18 mouse cellular contexts compared by ENCODE assay signal in genomic region chr1:180934467-180935419, GRCm38 (mm10). TPM values are rescaled to one million over a fixed set of nuclear protein-coding genes. Genes with fewer than 3 reads are reported as not detected.
DNase-seq lines count a peak whose midpoint lies in the region; ATAC-seq and TF ChIP-seq lines count a peak whose summit lies in the region.
"Had no signal": no experiment of that assay in that cellular context is flagged by ENCODE, and none has a peak within 500 bp of the region (broad histone marks: within the 10 kb centered on the region; RNA-seq: fewer than 3 reads in every experiment).

Lefty1 (plus strand) TSS chr1:180935022.

- no peaks in the 10 kb centered on the region for H3K9me3 ChIP-seq in hindbrain, embryonic 12.5 days (replicated peaks)
- H3K9me3 ChIP-seq in hindbrain, embryonic 14.5 days (ENCODE audit: control insufficient read depth, low read length): no peaks in the 10 kb centered on the region
- no peaks in the 10 kb centered on the region for H3K9me3 ChIP-seq in neural tube, embryonic 11.5 days (ENCODE audit: control insufficient read depth, low read length)
- no peaks in the 10 kb centered on the region for H3K9me3 ChIP-seq in neural tube, embryonic 15.5 days (replicated peaks)
- H3K9me3 ChIP-seq: forebrain, embryonic 12.5 days; lung, embryonic 15.5 days; midbrain, embryonic 12.5 days had no signal

- H3K4me1 ChIP-seq in hindbrain, embryonic 12.5 days: peaks cover 5% of the 10 kb centered on the region; the same call in 1 of the 2 replicates
- H3K4me1 ChIP-seq in hindbrain, embryonic 14.5 days (replicated peaks; ENCODE audit: control insufficient read depth, insufficient read depth, low read length): no peaks in the 10 kb centered on the region
- no peaks in the 10 kb centered on the region; the same call in none of the 2 replicates for H3K4me1 ChIP-seq in neural tube, embryonic 11.5 days (ENCODE audit: control insufficient read depth, insufficient read depth, low read length)
- H3K4me1 ChIP-seq in neural tube, embryonic 15.5 days: 0 out of 2 replicates have a peak, but pooled peaks cover 6% of the 10 kb centered on the region
- H3K4me1 ChIP-seq: lung, embryonic 15.5 days had no signal

- H3K9ac ChIP-seq in hindbrain, embryonic 12.5 days: 0 out of 2 replicates have a peak within 1 kb of the TSS, but pooled peaks have one; percentile 23
- no peak within 1 kb of the TSS for H3K9ac ChIP-seq in hindbrain, embryonic 14.5 days
- H3K9ac ChIP-seq in neural tube, embryonic 11.5 days (ENCODE audit: low read length): peak within 1 kb of the TSS; percentile 18; the same call in 1 of the 2 replicates
- no peak within 1 kb of the TSS for H3K9ac ChIP-seq in neural tube, embryonic 15.5 days (replicated peaks)
- H3K9ac ChIP-seq: forebrain, embryonic 12.5 days; lung, embryonic 15.5 days; midbrain, embryonic 12.5 days had no signal

- H3K27me3 ChIP-seq in hindbrain, embryonic 12.5 days: peaks cover 59% of the 10 kb centered on the region
- peaks cover 55% of the 10 kb centered on the region for H3K27me3 ChIP-seq in hindbrain, embryonic 14.5 days (ENCODE audit: control insufficient read depth, insufficient read depth, low read length)
- H3K27me3 ChIP-seq in neural tube, embryonic 11.5 days (ENCODE audit: control insufficient read depth, insufficient read depth, low read length): peaks cover 36% of the 10 kb centered on the region
- H3K27me3 ChIP-seq in neural tube, embryonic 15.5 days (replicated peaks): peaks cover 42% of the 10 kb centered on the region
- H3K27me3 ChIP-seq in myocyte (ENCODE audit: control insufficient read depth, insufficient read depth, insufficient read length): no peaks in the 10 kb centered on the region

- H3K36me3 ChIP-seq in hindbrain, embryonic 12.5 days: no peaks in the 10 kb centered on the region
- H3K36me3 ChIP-seq in hindbrain, embryonic 14.5 days (replicated peaks; ENCODE audit: control insufficient read depth, insufficient read depth): no peaks in the 10 kb centered on the region
- no peaks in the 10 kb centered on the region for H3K36me3 ChIP-seq in neural tube, embryonic 11.5 days (ENCODE audit: control insufficient read depth, insufficient read depth, low read length)
- H3K36me3 ChIP-seq in neural tube, embryonic 15.5 days: no peaks in the 10 kb centered on the region
- H3K36me3 ChIP-seq in myocyte (ENCODE audit: control insufficient read depth, insufficient read depth): no peaks in the 10 kb centered on the region
- H3K36me3 ChIP-seq: forebrain, embryonic 12.5 days; lung, embryonic 15.5 days; midbrain, embryonic 12.5 days had no signal

- no peak within 1 kb of the TSS for H3ac ChIP-seq in myocyte (ENCODE audit: control insufficient read depth, insufficient read length)

- ATAC-seq in hindbrain, embryonic 12.5 days (ENCODE audit: low FRiP score): 0 out of 2 replicates have a peak, but pooled peaks have one; percentile 33
- ATAC-seq in hindbrain, embryonic 14.5 days (ENCODE audit: low FRiP score): no peak
- ATAC-seq in neural tube, embryonic 11.5 days (ENCODE audit: insufficient read depth, low FRiP score, low TSS enrichment): no peak
- no peak for ATAC-seq in neural tube, embryonic 15.5 days (ENCODE audit: low FRiP score)
- no peak for ATAC-seq in erythroblast, adult 5-6 weeks (replicated peaks; ENCODE audit: low FRiP score, poor library complexity, severe bottlenecking)
- ATAC-seq: activated CD4-positive, CD25-positive, alpha-beta regulatory T cell, adult 4 months had no signal

- TF ChIP-seq POLR2A in myocyte (IDR thresholded peaks at IDR 0.05; ENCODE audit: insufficient read length, low read depth): no peak

- DNase-seq in hindbrain, embryonic 14.5 days (ENCODE audit: low spot score): no peak
- no peak for DNase-seq in neural tube, embryonic 11.5 days (ENCODE audit: low spot score)
- peak; percentile 36 for DNase-seq in R1 (ENCODE audit: low read depth, low spot score)
- no peak for DNase-seq in cerebellum, postnatal 10 days
- DNase-seq: cerebellum, postnatal 14 days; gastrocnemius, postnatal 14 days; kidney, adult 9 months; kidney, postnatal 4 days; thymus, postnatal 36 days had no signal

- H3K4me2 ChIP-seq in hindbrain, embryonic 12.5 days (replicated peaks): no peak within 1 kb of the TSS
- no peak within 1 kb of the TSS for H3K4me2 ChIP-seq in hindbrain, embryonic 14.5 days (replicated peaks)
- H3K4me2 ChIP-seq in neural tube, embryonic 11.5 days (ENCODE audit: low read depth): no peak within 1 kb of the TSS; the same call in 1 of the 2 replicates
- no peak within 1 kb of the TSS for H3K4me2 ChIP-seq in neural tube, embryonic 15.5 days
- no peak within 1 kb of the TSS for H3K4me2 ChIP-seq in myocyte (ENCODE audit: low read depth)
- H3K4me2 ChIP-seq: forebrain, embryonic 12.5 days; midbrain, embryonic 12.5 days had no signal

- no peak within 1 kb of the TSS for H3K4me3 ChIP-seq in hindbrain, embryonic 12.5 days
- no peak within 1 kb of the TSS for H3K4me3 ChIP-seq in hindbrain, embryonic 14.5 days (replicated peaks; ENCODE audit: low read length)
- H3K4me3 ChIP-seq in neural tube, embryonic 11.5 days (ENCODE audit: low read depth, low read length): no peak within 1 kb of the TSS
- no peak within 1 kb of the TSS for H3K4me3 ChIP-seq in neural tube, embryonic 15.5 days (replicated peaks)
- H3K4me3 ChIP-seq in myocyte: no peak within 1 kb of the TSS
- H3K4me3 ChIP-seq: forebrain, embryonic 12.5 days; left cerebral cortex, adult 2 months; midbrain, embryonic 12.5 days had no signal

- H3K27ac ChIP-seq in hindbrain, embryonic 12.5 days: no peak within 1 kb of the TSS
- no peak within 1 kb of the TSS for H3K27ac ChIP-seq in hindbrain, embryonic 14.5 days
- H3K27ac ChIP-seq in neural tube, embryonic 11.5 days (ENCODE audit: low read depth, low read length): no peak within 1 kb of the TSS
- H3K27ac ChIP-seq in neural tube, embryonic 15.5 days (replicated peaks): no peak within 1 kb of the TSS
- H3K27ac ChIP-seq: forebrain, embryonic 12.5 days; left cerebral cortex, adult 2 months; lung, embryonic 15.5 days; midbrain, embryonic 12.5 days had no signal

- WGBS in hindbrain, embryonic 12.5 days: 7% methylated on average over 21 of the region's 21 CpGs
- 11% methylated on average over 21 of the region's 21 CpGs for WGBS in hindbrain, embryonic 14.5 days
- 9% methylated on average over 21 of the region's 21 CpGs for WGBS in neural tube, embryonic 11.5 days
- 14% methylated on average over 21 of the region's 21 CpGs for WGBS in neural tube, embryonic 15.5 days

- H3K79me2 ChIP-seq in myocyte (ENCODE audit: control insufficient read depth, insufficient read depth): no peaks in the 10 kb centered on the region

TF ChIP-seq in myocyte, 11 proteins besides CTCF, POLR2A, EP300 and RAD21:
- peak in 2 of 3 experiments; percentile 75 to 81 for TF ChIP-seq MYOG (IDR thresholded peaks at IDR 0.05; ENCODE audit: control insufficient read depth in 1 of 3, insufficient read depth in 1 of 3, insufficient read length in 2 of 3, low read depth in 2 of 3)
- TF ChIP-seq TCF3 (IDR thresholded peaks at IDR 0.05; ENCODE audit: insufficient read length, low read depth): peak; percentile 22
- TF ChIP-seq MYOD1 (IDR thresholded peaks at IDR 0.05; ENCODE audit: control insufficient read depth in 1 of 3, insufficient read length in 2 of 3, low read depth in 2 of 3): peak in 1 of 3 experiments; percentile 52
- no peak for TF ChIP-seq MAX (IDR thresholded peaks at IDR 0.05; ENCODE audit: low read depth)
TF ChIP-seq in myocyte: peak in this region for 3.

RNA-seq across cellular contexts. Expression of gene Lefty1, which starts in this region (rescaled TPM):
- 0.46 and 1.7 TPM in 2 replicates for polyA plus RNA-seq in hindbrain, embryonic 12.5 days (2016; fragmentation: Nextera tagmentation; extraction: Ambion mirVana)
- polyA plus RNA-seq in hindbrain, embryonic 14.5 days (2014; fragmentation: Nextera tagmentation; extraction: Ambion mirVana): 0.20 and 0.41 TPM in 2 replicates
- 0.39 and 0.41 TPM in 2 replicates for polyA plus RNA-seq in neural tube, embryonic 11.5 days (2014; fragmentation: Nextera tagmentation; extraction: Ambion mirVana)
- polyA plus RNA-seq in neural tube, embryonic 15.5 days (2015; fragmentation: Nextera tagmentation; extraction: Ambion mirVana): 0.22 and 0.23 TPM in 2 replicates
- polyA plus RNA-seq in myocyte (2012; fragmentation: generic; extraction: Trizol): 2.9 TPM
- total RNA-seq in erythroblast, adult 5-6 weeks (2015; ENCODE audit: low replicate concordance): not detected in 2 replicates
- total RNA-seq in erythroblast, adult 5-6 weeks (2017; ENCODE audit: low replicate concordance): not detected in 2 replicates
- polyA plus RNA-seq: activated CD4-positive, CD25-positive, alpha-beta regulatory T cell, adult 4 months had no signal

Comparison
In these comparisons a context has a peak if more than half of its experiments do, and no peak if none do; other contexts are left out.
1. H3K9ac ChIP-seq: peak in hindbrain, embryonic 12.5 days (single experiment) and neural tube, embryonic 11.5 days (single experiment); none in hindbrain, embryonic 14.5 days (single experiment) and neural tube, embryonic 15.5 days (single experiment).